Mouse (Mus musculus): Measurements from ENCODE around the gene Rbl1. TPM values are rescaled to one million over a fixed set of nuclear protein-coding genes. Genes with fewer than 3 reads are reported as not detected.
"Not testable (repeated sequence)": the region's sequence is repeated elsewhere in the genome, so short reads cannot be mapped to it uniquely, and the experiment has no call there.

Gene Rbl1
- total and polyA plus RNA-seq, 3 experiments, result 14.9 to 27.4 (median 21.9) TPM

- TF ChIP-seq EP300 (IDR thresholded peaks at IDR 0.05; ENCODE audit: low read length), result no peak
- TF ChIP-seq ZKSCAN1 (IDR thresholded peaks at IDR 0.05; ENCODE audit: borderline replicate concordance, low read depth, low read length), result no peak
- no peak for TF ChIP-seq UBTF (IDR thresholded peaks at IDR 0.05; ENCODE audit: low read depth, low read length)
- TF ChIP-seq CHD1 (IDR thresholded peaks at IDR 0.05; ENCODE audit: low read depth, low read length), result no peak
- no peak for TF ChIP-seq TBP (conservative IDR thresholded peaks at IDR 0.05; ENCODE audit: low read depth, low read length)
- no peak for TF ChIP-seq USF1 (IDR thresholded peaks at IDR 0.05; ENCODE audit: low read depth, low read length)
- no peak for TF ChIP-seq CTCF (conservative IDR thresholded peaks at IDR 0.05 in 1 of 2, IDR thresholded peaks at IDR 0.05 in 1 of 2; ENCODE audit: low read depth in 2 of 2, low read length in 2 of 2)
- TF ChIP-seq NRF1 (IDR thresholded peaks at IDR 0.05; ENCODE audit: low read depth, low read length), result no peak
- no peak for TF ChIP-seq JUN (IDR thresholded peaks at IDR 0.05; ENCODE audit: insufficient read depth, low read depth, low read length)
- no peak for TF ChIP-seq BHLHE40 (IDR thresholded peaks at IDR 0.05; ENCODE audit: low read depth, low read length)
- no peak for TF ChIP-seq ZNF384 (IDR thresholded peaks at IDR 0.05; ENCODE audit: low read depth, low read length)
- no peak for TF ChIP-seq TCF12 (IDR thresholded peaks at IDR 0.05; ENCODE audit: low read depth, low read length)
- TF ChIP-seq IRF4 (IDR thresholded peaks at IDR 0.05; ENCODE audit: low read depth, low read length), result no peak
- no peak for TF ChIP-seq POLR2AphosphoS2 (IDR thresholded peaks at IDR 0.05; ENCODE audit: low read depth, low read length)
- TF ChIP-seq NELFE (IDR thresholded peaks at IDR 0.05; ENCODE audit: low read depth, low read length), result no peak
- no peak for TF ChIP-seq ELF1 (IDR thresholded peaks at IDR 0.05; ENCODE audit: low read depth, low read length)
- Histone ChIP-seq H3K79me2 (replicated peaks; ENCODE audit: control insufficient read depth, extremely low read depth, insufficient read depth, poor library complexity, severe bottlenecking) (no peaks in the 10 kb centered on the region), H3K9me3 (replicated peaks; ENCODE audit: low read length) (no peaks in the 10 kb centered on the region), H3K4me1 (ENCODE audit: control insufficient read depth in 1 of 2, insufficient read depth in 2 of 2) (no peaks in the 10 kb centered on the region), H3K4me3 (replicated peaks in 1 of 3; ENCODE audit: low read depth in 2 of 3, low read length in 2 of 3, poor library complexity in 1 of 3) (no peak overlapping the region), H3K36me3 (replicated peaks in 1 of 2; ENCODE audit: control insufficient read depth in 1 of 2, insufficient read depth in 1 of 2, low read length in 1 of 2) (no peaks in the 10 kb centered on the region), H3K27ac (ENCODE audit: insufficient read depth, low read depth) (no peak overlapping the region), H3K27me3 (replicated peaks) (peaks cover 52% of the 10 kb centered on the region), H3K9ac (ENCODE audit: insufficient read depth, low read depth) (no peak overlapping the region), H3K4me2 (ENCODE audit: insufficient read depth, low read depth, poor library complexity, severe bottlenecking) (no peak overlapping the region)
- dilution Hi-C loops (cut with MboI; ENCODE audit: extremely low pct_ligation_motif_present, extremely low pct_unique_long_range_greater_than_20kb, low sequenced_read_pairs), result no loop called here
- DNase-seq (ENCODE audit: extremely low read depth), result no peak
- in situ Hi-C loops (cut with MboI; ENCODE audit: low pct_ligation_motif_present, low pct_unique_long_range_greater_than_20kb, low sequenced_read_pairs), result no loop called here
These were observed 31.6 kb upstream of the Rbl1 start for GRCm38 (mm10) chr2:157235946-157236345.

GRCm38 (mm10) chr2:157221916-157222315 lies 17.6 kb upstream of the Rbl1 start:
- H3K4me3 ChIP-seq (replicated peaks in 1 of 3; ENCODE audit: low read depth in 2 of 3, low read length in 2 of 3, poor library complexity in 1 of 3), result not testable (repeated sequence)

More at GRCm38 (mm10) chr2:157221916-157222315, 17.6 kb upstream of the Rbl1 start:
- H3K36me3 ChIP-seq (replicated peaks in 1 of 2; ENCODE audit: control insufficient read depth in 1 of 2, insufficient read depth in 1 of 2, low read length in 1 of 2); H3K79me2 ChIP-seq (replicated peaks; ENCODE audit: control insufficient read depth, extremely low read depth, insufficient read depth, poor library complexity, severe bottlenecking); H3K27me3 ChIP-seq (replicated peaks); H3K9ac ChIP-seq (ENCODE audit: insufficient read depth, low read depth); dilution Hi-C loops (cut with MboI; ENCODE audit: extremely low pct_ligation_motif_present, extremely low pct_unique_long_range_greater_than_20kb, low sequenced_read_pairs); DNase-seq (ENCODE audit: extremely low read depth); H3K9me3 ChIP-seq (replicated peaks; ENCODE audit: low read length); H3K27ac ChIP-seq (ENCODE audit: insufficient read depth, low read depth); H3K4me2 ChIP-seq (ENCODE audit: insufficient read depth, low read depth, poor library complexity, severe bottlenecking); in situ Hi-C loops (cut with MboI; ENCODE audit: low pct_ligation_motif_present, low pct_unique_long_range_greater_than_20kb, low sequenced_read_pairs): not testable (repeated sequence)
- peaks cover 12 to 15% of the 10 kb centered on the region in 2 experiments; a peak in 3 of 4 replicates for H3K4me1 ChIP-seq (ENCODE audit: control insufficient read depth in 1 of 2, insufficient read depth in 2 of 2)
- TF ChIP-seq IRF4 (IDR thresholded peaks at IDR 0.05; ENCODE audit: low read depth, low read length) (peak; percentile 64; the same call in 1 of the 2 replicates), ETS1 (conservative IDR thresholded peaks at IDR 0.05; ENCODE audit: low read depth, low read length) (peak; percentile 89), ZNF384 (IDR thresholded peaks at IDR 0.05; ENCODE audit: low read depth, low read length) (peak; percentile 80)

Measured in CH12.LX (cell line).